Mouse (Mus musculus) forebrain, embryonic 11.5 days (tissue): ENCODE data around the gene Ropn1l. TPM values are rescaled to one million over a fixed set of nuclear protein-coding genes. Genes with fewer than 3 reads are reported as not detected.

Experiments
- ATAC-seq: fragments of 200-750 bp; cut with Nextera tagmentation; replicated peaks from 2 replicates; pipeline ENCODE4 v1.8.0; 2017; ENCODE audit warnings: moderate TSS enrichment; ENCODE audit not compliant: low FRiP score
- DNase-seq: peaks from one replicate; pipeline ENCODE4 v3.0.0-alpha.2; 2017; ENCODE audit warnings: low spot score
- H3K27ac ChIP-seq: fragments of 300-500 bp; sonication (generic); 2 replicates; pipeline ENCODE4 v1.5.1; 2014; ENCODE audit warnings: low read depth, low read length
- H3K27me3 ChIP-seq: fragments of 300-500 bp; sonication (generic); 2 replicates; pipeline ENCODE4 v1.6.1; 2014; ENCODE audit warnings: mild to moderate bottlenecking, low read length, mixed read lengths; ENCODE audit not compliant: control insufficient read depth, insufficient read depth
- H3K36me3 ChIP-seq: fragments of 300-500 bp; sonication (generic); 2 replicates; pipeline ENCODE4 v1.6.1; 2014; ENCODE audit warnings: mild to moderate bottlenecking, low read length, moderate library complexity, mixed read lengths; ENCODE audit not compliant: control insufficient read depth, insufficient read depth
- H3K4me1 ChIP-seq: fragments of 300-500 bp; sonication (generic); replicated peaks from 2 replicates; pipeline ENCODE4 v1.6.1; 2014; ENCODE audit warnings: low read length, mixed read lengths; ENCODE audit not compliant: control insufficient read depth, insufficient read depth
- H3K4me2 ChIP-seq: fragments of 300-500 bp; sonication (generic); 2 replicates; pipeline ENCODE4 v1.6.1; 2014; ENCODE audit warnings: low read depth, mild to moderate bottlenecking, low read length, moderate library complexity, mixed read lengths; ENCODE audit not compliant: severe bottlenecking
- H3K4me3 ChIP-seq: fragments of 300-500 bp; sonication (generic); 2 replicates; pipeline ENCODE4 v1.5.1; 2014; ENCODE audit warnings: low read depth, low read length
- H3K9ac ChIP-seq: fragments of 300-500 bp; sonication (generic); 2 replicates; pipeline ENCODE4 v1.6.1; 2014; ENCODE audit warnings: low read length
- H3K9me3 ChIP-seq: fragments of 300-500 bp; sonication (generic); 2 replicates; pipeline ENCODE4 v1.6.1; 2016; ENCODE audit warnings: low read length, mixed read lengths; ENCODE audit not compliant: control insufficient read depth
- WGBS: fragments of 180-500 bp; shearing (Covaris S2); extraction: QIAGEN DNeasy Blood & Tissue Kit; methylation state at CpG from one replicate; pipeline ENCODE4 v1.1.7; 2014; 5-methylcytosine and 5-hydroxymethylcytosine counted together
- polyA plus RNA-seq: library from polyadenylated mRNA; unstranded; fragments of >200 nt; fragmentation: Nextera tagmentation; extraction: Ambion mirVana; gene quantifications from 2 replicates; pipeline ENCODE4 v1.2.1, GENCODE M21; 2014

Gene Ropn1l
- polyA plus RNA-seq, 1 experiment from 2014 or later, result 3.9 TPM

DNA sequence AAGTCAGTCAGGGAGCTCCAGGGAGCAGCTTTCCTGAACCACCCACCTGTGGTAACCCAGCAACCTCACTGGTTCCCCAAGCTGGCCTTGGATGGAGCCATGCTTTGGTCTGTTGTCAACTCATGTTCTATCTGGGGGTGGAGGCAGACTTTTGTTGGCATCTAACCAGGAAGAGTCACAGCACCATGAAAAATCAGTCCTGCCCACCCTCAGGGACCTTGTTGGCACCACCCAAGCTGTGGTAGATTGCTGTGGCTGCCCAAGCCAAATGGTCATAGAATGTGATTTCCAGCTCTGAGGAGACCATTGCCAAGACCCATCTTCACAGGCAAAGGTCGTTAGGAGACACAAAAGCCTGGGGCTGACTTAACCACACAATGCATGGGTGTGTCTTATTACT is 17.5 kb downstream of the Ropn1l start:
- no peak for DNase-seq
- WGBS, result 68% methylated on average over 1 of the region's 1 CpGs
- no peaks in the 10 kb centered on the region for H3K4me1 ChIP-seq
- no peaks in the 10 kb centered on the region for H3K9me3 ChIP-seq
- H3K4me3 ChIP-seq, result no peak overlapping the region
- H3K27ac ChIP-seq, result no peak overlapping the region
- no peaks in the 10 kb centered on the region for H3K27me3 ChIP-seq
- H3K4me2 ChIP-seq, result no peak overlapping the region
- no peak for ATAC-seq
- H3K9ac ChIP-seq, result no peak overlapping the region
- no peaks in the 10 kb centered on the region for H3K36me3 ChIP-seq

DNA sequence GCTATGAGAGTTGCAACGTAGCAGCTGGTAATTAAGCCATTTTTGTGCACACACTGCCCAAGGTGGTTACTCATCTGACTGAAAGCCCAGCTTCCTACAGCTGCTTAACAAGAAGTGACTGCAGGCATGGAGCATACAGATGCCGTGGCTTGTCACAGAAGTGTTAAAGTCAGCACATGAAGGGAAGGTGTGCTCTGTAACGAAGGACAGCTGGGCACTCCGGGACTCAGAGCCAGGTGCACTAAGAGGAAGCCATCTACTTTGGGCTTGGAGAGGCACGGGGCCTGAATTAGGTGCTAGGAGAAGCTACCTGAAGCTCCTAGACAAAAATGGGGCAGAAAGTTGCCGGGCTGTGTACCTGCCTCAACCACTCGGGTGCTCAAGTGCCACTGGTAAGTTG is 19.8 kb downstream of the Ropn1l start:
- Histone ChIP-seq H3K9ac (no peak overlapping the region), H3K27me3 (no peaks in the 10 kb centered on the region), H3K27ac (no peak overlapping the region), H3K4me3 (no peak overlapping the region), H3K4me2 (no peak overlapping the region), H3K4me1 (no peaks in the 10 kb centered on the region), H3K36me3 (no peaks in the 10 kb centered on the region), H3K9me3 (no peaks in the 10 kb centered on the region)
- 81% methylated on average over 7 of the region's 7 CpGs for WGBS
- DNase-seq, result no peak
- no peak for ATAC-seq

DNA sequence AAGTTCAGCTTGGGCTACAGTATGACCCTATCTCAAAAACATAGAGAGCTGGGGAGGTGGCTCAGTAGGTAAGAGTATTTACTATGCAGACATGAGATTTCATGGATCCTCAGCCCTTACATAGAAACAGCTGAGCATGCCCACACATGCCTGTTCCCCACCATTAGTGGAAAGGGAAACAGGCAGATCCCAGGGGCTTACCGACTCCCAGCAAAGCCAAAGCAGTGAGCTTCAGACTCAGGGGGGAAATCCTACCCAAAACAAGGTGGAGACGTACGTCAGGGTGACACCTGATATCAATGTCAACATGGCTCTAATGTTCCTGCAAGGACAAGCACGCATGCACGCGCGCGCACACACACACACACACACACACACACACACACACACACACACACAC is 21.7 kb downstream of the Ropn1l start:
- H3K9ac ChIP-seq, result no peak overlapping the region
- no peak for ATAC-seq
- H3K27ac ChIP-seq, result no peak overlapping the region
- WGBS, result 89% methylated on average over 8 of the region's 8 CpGs
- H3K4me2 ChIP-seq, result no peak overlapping the region
- H3K9me3 ChIP-seq, result no peaks in the 10 kb centered on the region
- no peaks in the 10 kb centered on the region for H3K27me3 ChIP-seq
- no peaks in the 10 kb centered on the region for H3K4me1 ChIP-seq
- H3K36me3 ChIP-seq, result no peaks in the 10 kb centered on the region
- DNase-seq, result no peak
- no peak overlapping the region for H3K4me3 ChIP-seq

DNA sequence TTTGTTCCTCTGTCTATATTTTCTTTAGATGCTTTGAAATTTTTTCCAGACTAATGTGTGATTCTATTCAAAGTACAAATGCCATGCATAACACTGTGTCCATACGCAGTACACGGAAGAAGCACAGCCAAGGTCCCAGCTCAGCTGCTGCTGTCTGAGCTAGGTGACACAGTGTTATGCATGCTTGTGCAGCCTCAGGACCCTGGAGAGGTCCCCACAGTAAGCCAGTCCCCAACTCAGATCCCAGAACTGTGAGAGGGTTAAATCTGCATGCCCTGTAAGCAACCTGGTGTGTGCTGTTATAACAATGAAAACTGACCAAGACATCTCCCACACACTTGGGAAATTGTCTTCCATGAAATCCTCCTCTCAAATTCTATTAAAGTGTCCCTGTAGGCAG is 23.5 kb downstream of the Ropn1l start:
- H3K4me3 ChIP-seq, result no peak overlapping the region
- 54% methylated on average over 2 of the region's 2 CpGs for WGBS
- ATAC-seq (no peak), DNase-seq (no peak)
- H3K4me2 ChIP-seq, result no peak overlapping the region
- no peak overlapping the region for H3K9ac ChIP-seq
- no peak overlapping the region for H3K27ac ChIP-seq
- no peaks in the 10 kb centered on the region for H3K36me3 ChIP-seq
- H3K9me3 ChIP-seq, result no peaks in the 10 kb centered on the region
- H3K27me3 ChIP-seq, result no peaks in the 10 kb centered on the region
- no peaks in the 10 kb centered on the region for H3K4me1 ChIP-seq

DNA sequence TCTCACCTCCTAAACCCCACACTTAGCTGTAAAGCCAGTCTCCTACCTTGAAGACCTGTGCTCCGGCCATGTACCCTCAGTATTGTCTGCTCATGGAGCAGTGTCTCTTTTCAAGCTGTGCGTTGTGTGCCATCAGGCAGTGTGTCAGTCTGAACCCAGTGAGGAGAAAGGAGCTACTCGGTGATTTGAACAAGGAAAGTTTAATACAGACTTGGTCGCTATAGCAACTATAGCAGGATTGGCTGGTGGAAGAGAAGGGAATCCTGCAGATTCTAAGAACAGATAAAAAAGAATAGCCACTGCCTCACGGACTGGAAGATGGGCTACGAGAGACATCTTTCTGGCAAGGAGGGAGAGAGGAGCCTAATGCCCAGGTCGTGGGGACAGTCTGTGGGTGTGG is 24.1 kb downstream of the Ropn1l start:
- Histone ChIP-seq H3K27ac (no peak overlapping the region), H3K27me3 (no peaks in the 10 kb centered on the region), H3K36me3 (no peaks in the 10 kb centered on the region), H3K4me2 (no peak overlapping the region), H3K9me3 (no peaks in the 10 kb centered on the region), H3K4me3 (no peak overlapping the region), H3K4me1 (no peaks in the 10 kb centered on the region), H3K9ac (no peak overlapping the region)
- WGBS, result 68% methylated on average over 7 of the region's 7 CpGs
- DNase-seq (no peak), ATAC-seq (no peak)

DNA sequence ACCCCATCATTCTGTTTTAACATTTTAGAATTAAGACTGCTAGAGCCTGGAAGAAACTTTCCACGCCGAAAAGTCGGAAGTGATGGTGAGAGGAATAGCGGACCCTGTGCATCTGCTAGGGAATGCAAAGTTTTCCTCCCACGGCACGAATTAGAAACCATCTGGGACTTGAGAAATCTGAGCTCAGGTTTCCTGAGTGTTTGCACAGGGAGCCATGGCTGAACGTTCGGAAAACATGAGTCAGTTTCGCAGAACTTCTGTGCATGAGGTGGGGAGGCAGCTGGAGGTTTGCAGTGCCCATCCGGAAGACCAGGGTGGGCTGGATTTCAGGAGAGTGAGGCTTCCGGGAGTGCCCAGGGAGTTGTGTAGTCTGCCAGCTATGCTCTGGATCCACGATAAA is 25.0 kb downstream of the Ropn1l start:
- Histone ChIP-seq H3K4me2 (no peak overlapping the region), H3K36me3 (no peaks in the 10 kb centered on the region), H3K4me1 (no peaks in the 10 kb centered on the region), H3K9me3 (no peaks in the 10 kb centered on the region), H3K27me3 (no peaks in the 10 kb centered on the region), H3K27ac (no peak overlapping the region), H3K4me3 (no peak overlapping the region), H3K9ac (no peak overlapping the region)
- 87% methylated on average over 12 of the region's 12 CpGs for WGBS
- ATAC-seq (no peak), DNase-seq (no peak)

DNA sequence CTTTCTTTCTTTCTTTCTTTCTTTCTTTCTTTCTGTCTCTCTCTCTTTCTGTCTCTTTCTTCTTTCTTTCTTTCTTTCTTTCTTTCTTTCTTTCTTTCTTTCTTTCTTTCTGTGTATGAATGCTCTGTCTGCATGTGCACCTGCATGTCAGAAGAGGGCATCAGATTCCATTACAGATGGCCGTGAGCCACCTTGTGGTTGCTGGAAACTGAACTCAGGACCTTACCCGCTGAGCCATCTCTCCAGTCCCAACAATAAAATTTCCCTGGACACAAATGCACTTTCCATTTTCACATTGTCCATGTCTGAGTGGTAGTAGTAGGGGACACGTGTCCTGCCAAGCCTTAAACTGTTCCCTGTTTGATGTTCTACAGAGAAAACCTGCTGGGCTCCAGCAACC is 26.1 kb downstream of the Ropn1l start:
- WGBS, result 64% methylated on average over 3 of the region's 3 CpGs
- H3K36me3 ChIP-seq, result no peaks in the 10 kb centered on the region
- no peaks in the 10 kb centered on the region for H3K4me1 ChIP-seq
- DNase-seq, result no peak
- H3K9ac ChIP-seq, result no peak overlapping the region
- H3K4me2 ChIP-seq, result no peak overlapping the region
- H3K9me3 ChIP-seq, result no peaks in the 10 kb centered on the region
- no peak overlapping the region for H3K4me3 ChIP-seq
- no peak for ATAC-seq
- no peak overlapping the region for H3K27ac ChIP-seq
- H3K27me3 ChIP-seq, result no peaks in the 10 kb centered on the region

DNA sequence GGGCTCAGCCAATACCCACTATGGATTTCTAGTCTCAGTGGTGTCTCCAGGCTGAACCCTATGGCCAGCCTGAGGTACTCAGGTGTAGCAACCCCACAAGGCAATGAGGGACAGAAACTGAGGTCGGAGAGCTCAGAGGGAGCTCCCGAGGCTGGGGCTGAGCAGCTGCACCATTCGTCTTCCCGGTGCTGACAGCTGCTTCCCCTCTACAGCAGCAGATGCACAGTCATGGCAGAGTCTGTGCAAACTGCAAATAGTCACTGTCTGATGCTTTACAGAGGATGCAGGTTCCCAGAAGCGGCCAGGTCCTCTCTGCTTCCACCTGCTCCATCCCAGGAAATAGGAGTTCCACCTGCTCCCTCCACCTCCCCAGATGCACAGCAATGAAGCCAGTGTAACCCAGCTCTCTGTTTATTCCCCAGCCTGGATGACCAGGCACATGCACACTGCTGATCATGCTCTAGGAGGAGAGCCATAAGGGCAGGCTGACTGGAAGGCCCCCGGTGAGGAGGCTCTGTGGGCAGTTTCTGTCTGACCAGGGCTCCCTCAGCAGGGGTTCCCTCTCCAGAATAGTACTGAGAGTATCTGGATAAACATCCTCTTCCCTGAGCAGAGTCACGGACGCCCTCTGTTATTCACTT is 27.4 kb downstream of the Ropn1l start:
- WGBS, result 58% methylated on average over 8 of the region's 8 CpGs
- H3K27me3 ChIP-seq, result no peaks in the 10 kb centered on the region
- ATAC-seq, result no peak
- H3K36me3 ChIP-seq, result no peaks in the 10 kb centered on the region
- H3K27ac ChIP-seq, result no peak overlapping the region
- H3K9ac ChIP-seq, result no peak overlapping the region
- no peaks in the 10 kb centered on the region for H3K4me1 ChIP-seq
- H3K4me3 ChIP-seq, result no peak overlapping the region
- no peak for DNase-seq
- H3K4me2 ChIP-seq, result no peak overlapping the region
- H3K9me3 ChIP-seq, result no peaks in the 10 kb centered on the region

DNA sequence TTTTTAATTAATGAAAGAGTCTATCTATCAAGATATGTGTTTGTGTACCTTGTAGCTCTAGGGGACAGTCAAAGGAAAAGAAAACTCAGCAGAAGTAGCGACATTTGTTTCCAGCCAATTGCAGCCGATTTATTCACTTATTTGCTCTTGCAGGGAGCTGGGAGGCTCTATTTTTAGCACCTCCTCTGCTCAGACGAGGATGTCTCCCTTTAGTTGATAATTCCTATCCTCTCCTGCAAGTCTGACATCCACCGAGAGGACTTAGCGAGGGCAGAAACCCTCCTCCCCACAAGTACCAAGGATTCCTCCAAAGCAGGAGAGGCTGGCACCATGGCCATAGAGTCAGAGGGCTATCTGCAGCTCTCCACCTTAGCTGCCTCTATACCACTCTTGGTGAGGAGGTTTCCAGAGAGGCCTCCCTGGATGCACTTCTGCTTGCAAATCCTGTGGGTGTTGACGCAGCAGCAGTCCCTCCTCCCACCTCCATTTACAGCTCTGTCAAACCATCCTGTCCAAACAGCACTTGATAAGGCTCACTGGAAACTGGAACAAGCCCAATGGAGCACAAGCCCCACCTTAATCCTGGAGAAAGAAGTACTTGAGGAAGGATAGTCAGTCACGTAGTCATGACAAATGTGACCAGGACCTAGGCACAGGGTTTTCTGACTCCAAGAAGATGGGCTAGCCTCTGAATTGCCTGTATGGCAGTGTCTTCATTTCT is 30.7 kb downstream of the Ropn1l start:
- 75% methylated on average over 7 of the region's 7 CpGs for WGBS
- no peaks in the 10 kb centered on the region for H3K9me3 ChIP-seq
- no peaks in the 10 kb centered on the region for H3K27me3 ChIP-seq
- H3K9ac ChIP-seq, result no peak overlapping the region
- H3K4me2 ChIP-seq, result no peak overlapping the region
- no peak for ATAC-seq
- no peaks in the 10 kb centered on the region for H3K4me1 ChIP-seq
- no peak overlapping the region for H3K4me3 ChIP-seq
- DNase-seq, result no peak
- H3K36me3 ChIP-seq, result no peaks in the 10 kb centered on the region
- no peak overlapping the region for H3K27ac ChIP-seq
